Mouse (Mus musculus): Measurements from ENCODE around the gene Sertad4. TPM values are rescaled to one million over a fixed set of nuclear protein-coding genes. Genes with fewer than 3 reads are reported as not detected.
A peak's percentile ranks its signal among the peaks of the same experiment; 100 is the strongest.

Sertad4 gene
- polyA plus RNA-seq, 1 experiment from 2014 or later, result 49.7 TPM

DNA sequence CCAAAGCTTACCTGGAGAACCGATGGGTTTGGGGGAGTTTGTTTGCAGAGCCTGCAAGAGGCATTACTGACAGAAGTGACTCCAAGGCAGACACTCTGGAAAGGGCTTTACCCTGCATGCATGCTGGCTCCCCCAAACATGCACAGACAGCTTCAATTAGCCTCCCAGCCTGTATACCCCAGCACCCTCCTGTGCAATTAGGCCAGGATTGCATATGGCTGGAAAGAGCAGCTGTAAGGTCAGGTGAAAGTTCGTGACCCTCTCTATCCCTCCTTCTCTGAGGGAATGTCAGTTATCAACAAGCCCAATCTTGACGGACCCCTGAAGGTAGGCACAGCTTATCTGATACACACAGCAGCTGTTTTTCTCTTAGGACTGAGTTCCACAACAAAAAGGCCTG is 40.9 kb downstream of the Sertad4 start:
- H3K27ac ChIP-seq (replicated peaks; ENCODE audit: low read depth, low read length), result peak overlapping the region; percentile 57
- no peak for ATAC-seq (ENCODE audit: low read depth)
- no peak overlapping the region for H3K9ac ChIP-seq (ENCODE audit: low read depth, low read length)
- no peaks in the 10 kb centered on the region for H3K36me3 ChIP-seq (ENCODE audit: control insufficient read depth, insufficient read depth, low read length)
- H3K4me2 ChIP-seq (ENCODE audit: low read depth, low read length), result no peak overlapping the region
- 19% methylated on average over 3 of the region's 3 CpGs for WGBS
- H3K9me3 ChIP-seq (ENCODE audit: control insufficient read depth, low read length), result no peaks in the 10 kb centered on the region
- peaks cover 26% of the 10 kb centered on the region for H3K4me1 ChIP-seq (ENCODE audit: control insufficient read depth, insufficient read depth, low read length)
- no peaks in the 10 kb centered on the region for H3K27me3 ChIP-seq (replicated peaks; ENCODE audit: control insufficient read depth, insufficient read depth, low read length)
- no peak for DNase-seq (ENCODE audit: low spot score)
- no peak overlapping the region for H3K4me3 ChIP-seq (ENCODE audit: low read depth, low read length)

- no peaks in the 10 kb centered on the region for H3K9me3 ChIP-seq (ENCODE audit: control insufficient read depth, low read length)
- no peak overlapping the region for H3K4me2 ChIP-seq (ENCODE audit: low read depth, low read length)
- H3K4me1 ChIP-seq (ENCODE audit: control insufficient read depth, insufficient read depth, low read length), result peaks cover 36% of the 10 kb centered on the region
- H3K36me3 ChIP-seq (ENCODE audit: control insufficient read depth, insufficient read depth, low read length), result no peaks in the 10 kb centered on the region
- WGBS, result 90% methylated on average over 9 of the region's 9 CpGs
- no peak overlapping the region for H3K9ac ChIP-seq (ENCODE audit: low read depth, low read length)
- no peaks in the 10 kb centered on the region for H3K27me3 ChIP-seq (replicated peaks; ENCODE audit: control insufficient read depth, insufficient read depth, low read length)
- H3K27ac ChIP-seq (replicated peaks; ENCODE audit: low read depth, low read length), result no peak overlapping the region
- ATAC-seq (ENCODE audit: low read depth), result no peak
- no peak for DNase-seq (ENCODE audit: low spot score)
- H3K4me3 ChIP-seq (ENCODE audit: low read depth, low read length), result no peak overlapping the region
These were observed 42.8 kb downstream of the Sertad4 start for GRCm38 (mm10) chr1:192812758-192813157.

- H3K4me3 ChIP-seq (ENCODE audit: low read depth, low read length), result no peak overlapping the region
- H3K4me2 ChIP-seq (ENCODE audit: low read depth, low read length), result no peak overlapping the region
- no peak overlapping the region for H3K9ac ChIP-seq (ENCODE audit: low read depth, low read length)
- WGBS, result 63% methylated on average over 5 of the region's 5 CpGs
- H3K4me1 ChIP-seq (ENCODE audit: control insufficient read depth, insufficient read depth, low read length), result peaks cover 36% of the 10 kb centered on the region
- H3K27me3 ChIP-seq (replicated peaks; ENCODE audit: control insufficient read depth, insufficient read depth, low read length), result no peaks in the 10 kb centered on the region
- no peak for ATAC-seq (ENCODE audit: low read depth)
- peak; percentile 80 for DNase-seq (ENCODE audit: low spot score)
- no peaks in the 10 kb centered on the region for H3K36me3 ChIP-seq (ENCODE audit: control insufficient read depth, insufficient read depth, low read length)
- no peaks in the 10 kb centered on the region for H3K9me3 ChIP-seq (ENCODE audit: control insufficient read depth, low read length)
- no peak overlapping the region for H3K27ac ChIP-seq (replicated peaks; ENCODE audit: low read depth, low read length)
These were observed 43.3 kb downstream of the Sertad4 start for GRCm38 (mm10) chr1:192812290-192812689.

GRCm38 (mm10) chr1:192806168-192807157 is 49.1 kb downstream of the Sertad4 start:
- no peaks in the 10 kb centered on the region for H3K27me3 ChIP-seq (replicated peaks; ENCODE audit: control insufficient read depth, insufficient read depth, low read length)
- 0 out of 2 replicates have a peak overlapping the region, but pooled peaks have one; percentile 40 for H3K9ac ChIP-seq (ENCODE audit: low read depth, low read length)
- 30% methylated on average over 9 of the region's 10 CpGs for WGBS
- no peak overlapping the region for H3K4me3 ChIP-seq (ENCODE audit: low read depth, low read length)
- no peaks in the 10 kb centered on the region for H3K9me3 ChIP-seq (ENCODE audit: control insufficient read depth, low read length)
- peak overlapping the region; percentile 84 for H3K27ac ChIP-seq (replicated peaks; ENCODE audit: low read depth, low read length)
- ATAC-seq (ENCODE audit: low read depth), result peak; percentile 85
- no peak overlapping the region for H3K4me2 ChIP-seq (ENCODE audit: low read depth, low read length)
- peaks cover 23% of the 10 kb centered on the region for H3K4me1 ChIP-seq (ENCODE audit: control insufficient read depth, insufficient read depth, low read length)
- peak; percentile 72 for DNase-seq (ENCODE audit: low spot score)
- H3K36me3 ChIP-seq (ENCODE audit: control insufficient read depth, insufficient read depth, low read length), result no peaks in the 10 kb centered on the region

DNA sequence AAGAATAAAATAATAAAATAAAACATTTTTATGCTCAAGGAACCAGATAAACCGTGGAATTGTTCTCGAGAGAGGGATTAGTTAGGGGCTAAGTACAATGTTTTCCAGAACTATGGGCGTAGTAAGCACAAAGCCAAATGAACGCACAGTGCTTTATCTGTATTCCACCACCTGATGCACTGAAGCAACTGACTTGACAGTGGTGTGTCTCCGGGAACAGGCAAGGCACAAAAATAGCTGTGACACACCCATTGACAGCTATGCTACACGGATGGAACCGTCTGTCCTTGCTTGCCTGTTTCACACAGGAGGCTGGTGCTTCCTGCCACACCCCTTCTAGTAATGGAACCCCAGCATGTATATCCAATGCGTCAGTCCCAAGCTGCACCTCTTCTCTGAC is 55.2 kb downstream of the Sertad4 start:
- Histone ChIP-seq H3K9ac (ENCODE audit: low read depth, low read length) (no peak overlapping the region), H3K36me3 (ENCODE audit: control insufficient read depth, insufficient read depth, low read length) (no peaks in the 10 kb centered on the region), H3K4me3 (ENCODE audit: low read depth, low read length) (no peak overlapping the region), H3K4me1 (ENCODE audit: control insufficient read depth, insufficient read depth, low read length) (peaks cover 46% of the 10 kb centered on the region), H3K4me2 (ENCODE audit: low read depth, low read length) (no peak overlapping the region), H3K27ac (replicated peaks; ENCODE audit: low read depth, low read length) (peak overlapping the region; percentile 83), H3K9me3 (ENCODE audit: control insufficient read depth, low read length) (no peaks in the 10 kb centered on the region), H3K27me3 (replicated peaks; ENCODE audit: control insufficient read depth, insufficient read depth, low read length) (no peaks in the 10 kb centered on the region)
- DNase-seq (ENCODE audit: low spot score) (no peak), ATAC-seq (ENCODE audit: low read depth) (no peak)
- 52% methylated on average over 8 of the region's 8 CpGs for WGBS

- ATAC-seq (ENCODE audit: low read depth), result peak; percentile 53
- Histone ChIP-seq H3K4me3 (ENCODE audit: low read depth, low read length) (no peak overlapping the region), H3K27me3 (replicated peaks; ENCODE audit: control insufficient read depth, insufficient read depth, low read length) (no peaks in the 10 kb centered on the region), H3K27ac (replicated peaks; ENCODE audit: low read depth, low read length) (peak overlapping the region; percentile 92), H3K4me1 (ENCODE audit: control insufficient read depth, insufficient read depth, low read length) (peaks cover 46% of the 10 kb centered on the region), H3K4me2 (ENCODE audit: low read depth, low read length) (peak overlapping the region; percentile 18), H3K9me3 (ENCODE audit: control insufficient read depth, low read length) (no peaks in the 10 kb centered on the region), H3K9ac (ENCODE audit: low read depth, low read length) (no peak overlapping the region), H3K36me3 (ENCODE audit: control insufficient read depth, insufficient read depth, low read length) (no peaks in the 10 kb centered on the region)
- peak; percentile 92 for DNase-seq (ENCODE audit: low spot score)
- 6% methylated on average over 10 of the region's 10 CpGs for WGBS
These were observed 56.2 kb downstream of the Sertad4 start for GRCm38 (mm10) chr1:192799165-192799991.

DNA sequence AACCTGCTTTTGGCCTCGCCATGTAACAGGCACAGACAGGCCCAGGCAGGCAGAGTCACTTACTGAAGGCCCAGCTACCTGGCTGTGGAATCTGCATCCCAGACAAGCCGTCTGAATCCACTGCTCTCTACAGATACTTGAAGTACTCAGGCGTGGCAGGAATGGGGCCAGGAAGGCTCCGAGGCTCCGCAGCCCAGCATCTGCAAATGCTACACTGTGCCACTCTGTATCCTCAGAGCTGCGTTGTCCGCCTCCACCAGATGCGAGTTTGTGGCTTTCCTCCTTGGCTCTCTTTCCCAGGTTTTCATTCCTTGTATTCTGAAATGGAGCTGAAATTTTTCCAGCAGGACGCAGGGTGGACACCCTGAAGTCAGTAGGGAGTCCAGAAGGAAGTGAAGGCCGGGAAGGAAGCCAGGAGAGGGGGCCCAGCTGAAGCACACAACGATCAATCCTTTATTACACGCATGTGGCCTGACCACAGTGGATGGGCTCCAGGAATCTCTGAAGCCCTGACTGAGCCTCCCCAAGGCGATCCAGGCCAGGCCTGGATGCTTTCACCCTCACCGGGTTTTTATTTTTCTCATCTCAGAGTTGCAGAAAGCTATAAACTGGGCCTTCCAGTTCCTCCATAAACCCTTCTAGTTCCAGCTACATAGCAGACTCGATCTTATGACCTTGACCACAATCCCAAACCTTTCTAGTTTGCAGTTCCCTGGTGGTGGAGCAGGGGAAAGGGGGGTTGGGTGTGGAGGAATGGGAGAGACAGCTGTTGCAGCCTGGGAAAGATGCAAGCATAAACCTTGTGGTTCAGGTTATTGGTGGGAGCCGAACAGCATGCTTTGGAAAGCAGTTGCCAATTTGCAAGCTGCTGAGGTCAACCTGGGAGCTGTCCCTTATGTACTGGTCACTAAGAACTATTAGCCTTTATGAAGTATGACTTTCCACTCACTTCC is 57.1 kb downstream of the Sertad4 start:
- Histone ChIP-seq H3K36me3 (ENCODE audit: control insufficient read depth, insufficient read depth, low read length) (no peaks in the 10 kb centered on the region), H3K4me2 (ENCODE audit: low read depth, low read length) (peak overlapping the region; percentile 18; the same call in 1 of the 2 replicates), H3K9ac (ENCODE audit: low read depth, low read length) (peak overlapping the region; percentile 20; the same call in 1 of the 2 replicates), H3K27ac (replicated peaks; ENCODE audit: low read depth, low read length) (peak overlapping the region; percentile 92), H3K27me3 (replicated peaks; ENCODE audit: control insufficient read depth, insufficient read depth, low read length) (no peaks in the 10 kb centered on the region), H3K9me3 (ENCODE audit: control insufficient read depth, low read length) (no peaks in the 10 kb centered on the region), H3K4me3 (ENCODE audit: low read depth, low read length) (no peak overlapping the region), H3K4me1 (ENCODE audit: control insufficient read depth, insufficient read depth, low read length) (peaks cover 48% of the 10 kb centered on the region)
- ATAC-seq (ENCODE audit: low read depth), result peak; percentile 81
- peak; percentile 95 for DNase-seq (ENCODE audit: low spot score)
- WGBS, result 27% methylated on average over 16 of the region's 16 CpGs

- Histone ChIP-seq H3K4me1 (ENCODE audit: control insufficient read depth, insufficient read depth, low read length) (peaks cover 63% of the 10 kb centered on the region), H3K9ac (ENCODE audit: low read depth, low read length) (no peak overlapping the region), H3K4me2 (ENCODE audit: low read depth, low read length) (no peak overlapping the region), H3K9me3 (ENCODE audit: control insufficient read depth, low read length) (no peaks in the 10 kb centered on the region), H3K27me3 (replicated peaks; ENCODE audit: control insufficient read depth, insufficient read depth, low read length) (no peaks in the 10 kb centered on the region), H3K27ac (replicated peaks; ENCODE audit: low read depth, low read length) (peak overlapping the region; percentile 92), H3K36me3 (ENCODE audit: control insufficient read depth, insufficient read depth, low read length) (no peaks in the 10 kb centered on the region), H3K4me3 (ENCODE audit: low read depth, low read length) (no peak overlapping the region)
- WGBS, result 41% methylated on average over 3 of the region's 3 CpGs
- ATAC-seq (ENCODE audit: low read depth) (no peak), DNase-seq (ENCODE audit: low spot score) (no peak)
These were observed 58.6 kb downstream of the Sertad4 start for GRCm38 (mm10) chr1:192797011-192797274.
